Mouse (Mus musculus): Measurements from ENCODE around the gene Fbxo2. TPM values are rescaled to one million over a fixed set of nuclear protein-coding genes. Genes with fewer than 3 reads are reported as not detected.

Gene Fbxo2
- polyA plus RNA-seq, 2 experiments, result 4.2 to 4.3 TPM

- H3K27me3 ChIP-seq (ENCODE audit: control insufficient read depth, insufficient read depth, low read length), result no peaks in the 10 kb centered on the region
- no peak overlapping the region for H3K9ac ChIP-seq (ENCODE audit: low read depth, low read length, severe bottlenecking)
- no peak overlapping the region for H3K4me3 ChIP-seq (replicated peaks; ENCODE audit: low read length)
- WGBS, result 88% methylated on average over 5 of the region's 5 CpGs
- H3K4me2 ChIP-seq (replicated peaks; ENCODE audit: low read depth, low read length, severe bottlenecking), result no peak overlapping the region
- ATAC-seq (ENCODE audit: low FRiP score, low read depth), result no peak
- H3K36me3 ChIP-seq (ENCODE audit: control insufficient read depth, insufficient read depth, low read length), result peaks cover 24% of the 10 kb centered on the region
- H3K4me1 ChIP-seq (ENCODE audit: control insufficient read depth, insufficient read depth, low read length), result no peaks in the 10 kb centered on the region
- no peak for TF ChIP-seq POLR2A (IDR thresholded peaks at IDR 0.05; ENCODE audit: borderline replicate concordance, extremely low read depth, insufficient read depth, insufficient read length)
- no peak for DNase-seq (ENCODE audit: low spot score)
- no peaks in the 10 kb centered on the region for H3K9me3 ChIP-seq (ENCODE audit: control insufficient read depth, low read length)
- no peak overlapping the region for H3K27ac ChIP-seq (replicated peaks; ENCODE audit: low read depth, low read length)
Observed at GRCm38 (mm10) chr4:148143721-148144120, 16.7 kb upstream of the Fbxo2 start.

GRCm38 (mm10) chr4:148147714-148148113 is 12.7 kb upstream of the Fbxo2 start:
- peaks cover 24% of the 10 kb centered on the region for H3K36me3 ChIP-seq (ENCODE audit: control insufficient read depth, insufficient read depth, low read length)
- H3K27ac ChIP-seq (replicated peaks; ENCODE audit: low read depth, low read length), result no peak overlapping the region
- DNase-seq (ENCODE audit: low spot score), result no peak
- H3K9me3 ChIP-seq (ENCODE audit: control insufficient read depth, low read length), result no peaks in the 10 kb centered on the region
- no peak overlapping the region for H3K4me3 ChIP-seq (replicated peaks; ENCODE audit: low read length)
- no peak overlapping the region for H3K9ac ChIP-seq (ENCODE audit: low read depth, low read length, severe bottlenecking)
- ATAC-seq (ENCODE audit: low FRiP score, low read depth), result no peak
- no peak overlapping the region for H3K4me2 ChIP-seq (replicated peaks; ENCODE audit: low read depth, low read length, severe bottlenecking)
- WGBS, result 85% methylated on average over 2 of the region's 2 CpGs
- H3K4me1 ChIP-seq (ENCODE audit: control insufficient read depth, insufficient read depth, low read length), result peaks cover 16% of the 10 kb centered on the region; the same call in 1 of the 2 replicates
- TF ChIP-seq POLR2A (IDR thresholded peaks at IDR 0.05; ENCODE audit: borderline replicate concordance, extremely low read depth, insufficient read depth, insufficient read length), result no peak
- H3K27me3 ChIP-seq (ENCODE audit: control insufficient read depth, insufficient read depth, low read length), result no peaks in the 10 kb centered on the region

DNA sequence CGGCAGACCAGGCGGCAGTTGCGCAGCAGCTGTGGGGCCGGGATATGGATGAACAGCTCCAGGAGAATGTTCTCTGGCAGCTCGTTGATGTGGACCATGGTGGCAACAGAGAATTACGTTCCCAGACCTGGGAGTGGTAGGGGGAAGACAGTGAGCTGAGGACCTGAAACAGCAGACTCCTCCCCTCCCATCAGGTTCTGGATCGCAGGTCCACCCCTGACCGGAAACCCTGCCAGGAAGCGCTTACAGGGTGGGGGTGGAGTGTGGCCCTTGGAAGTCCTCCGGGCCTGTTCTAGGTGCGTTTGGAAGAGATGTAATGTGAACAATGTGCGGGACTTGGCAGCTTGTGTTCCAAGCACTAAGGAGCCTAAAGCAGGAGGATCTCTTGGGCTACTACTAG is 10.9 kb upstream of the Fbxo2 start:
- Histone ChIP-seq H3K4me1 (ENCODE audit: control insufficient read depth, insufficient read depth, low read length) (peaks cover 16% of the 10 kb centered on the region; the same call in 1 of the 2 replicates), H3K4me3 (replicated peaks; ENCODE audit: low read length) (no peak overlapping the region), H3K27ac (replicated peaks; ENCODE audit: low read depth, low read length) (no peak overlapping the region), H3K4me2 (replicated peaks; ENCODE audit: low read depth, low read length, severe bottlenecking) (no peak overlapping the region), H3K27me3 (ENCODE audit: control insufficient read depth, insufficient read depth, low read length) (no peaks in the 10 kb centered on the region), H3K36me3 (ENCODE audit: control insufficient read depth, insufficient read depth, low read length) (peaks cover 21% of the 10 kb centered on the region), H3K9ac (ENCODE audit: low read depth, low read length, severe bottlenecking) (no peak overlapping the region), H3K9me3 (ENCODE audit: control insufficient read depth, low read length) (no peaks in the 10 kb centered on the region)
- WGBS, result 47% methylated on average over 12 of the region's 12 CpGs
- TF ChIP-seq POLR2A (IDR thresholded peaks at IDR 0.05; ENCODE audit: borderline replicate concordance, extremely low read depth, insufficient read depth, insufficient read length), result no peak
- ATAC-seq (ENCODE audit: low FRiP score, low read depth) (no peak), DNase-seq (ENCODE audit: low spot score) (no peak)

DNA sequence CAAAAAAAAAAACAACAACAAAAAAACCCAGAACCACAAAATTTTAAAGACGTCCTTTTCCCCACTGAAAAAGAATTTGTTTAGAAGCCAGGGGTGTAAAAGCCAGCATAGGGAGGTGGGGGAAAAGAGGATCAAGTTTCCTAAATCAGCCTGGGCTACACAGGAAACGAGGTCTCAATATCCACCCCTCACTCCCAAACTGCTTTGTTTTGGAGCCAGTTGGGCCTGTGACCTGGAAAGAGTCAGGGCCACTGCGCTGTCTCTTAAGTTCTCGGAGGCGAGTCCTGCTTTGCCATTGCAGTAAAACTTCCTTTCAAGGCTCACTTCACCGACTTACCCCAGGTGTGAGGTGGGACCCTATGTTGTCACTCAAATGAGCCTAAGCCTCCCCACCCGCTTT is 10.2 kb upstream of the Fbxo2 start:
- DNase-seq (ENCODE audit: low spot score) (no peak), ATAC-seq (ENCODE audit: low FRiP score, low read depth) (no peak)
- peaks cover 17% of the 10 kb centered on the region for H3K36me3 ChIP-seq (ENCODE audit: control insufficient read depth, insufficient read depth, low read length)
- TF ChIP-seq POLR2A (IDR thresholded peaks at IDR 0.05; ENCODE audit: borderline replicate concordance, extremely low read depth, insufficient read depth, insufficient read length), result no peak
- no peaks in the 10 kb centered on the region for H3K9me3 ChIP-seq (ENCODE audit: control insufficient read depth, low read length)
- no peak overlapping the region for H3K4me3 ChIP-seq (replicated peaks; ENCODE audit: low read length)
- H3K4me1 ChIP-seq (ENCODE audit: control insufficient read depth, insufficient read depth, low read length), result peaks cover 16% of the 10 kb centered on the region; the same call in 1 of the 2 replicates
- no peak overlapping the region for H3K9ac ChIP-seq (ENCODE audit: low read depth, low read length, severe bottlenecking)
- H3K4me2 ChIP-seq (replicated peaks; ENCODE audit: low read depth, low read length, severe bottlenecking), result no peak overlapping the region
- no peaks in the 10 kb centered on the region for H3K27me3 ChIP-seq (ENCODE audit: control insufficient read depth, insufficient read depth, low read length)
- 32% methylated on average over 7 of the region's 7 CpGs for WGBS
- H3K27ac ChIP-seq (replicated peaks; ENCODE audit: low read depth, low read length), result no peak overlapping the region

DNA sequence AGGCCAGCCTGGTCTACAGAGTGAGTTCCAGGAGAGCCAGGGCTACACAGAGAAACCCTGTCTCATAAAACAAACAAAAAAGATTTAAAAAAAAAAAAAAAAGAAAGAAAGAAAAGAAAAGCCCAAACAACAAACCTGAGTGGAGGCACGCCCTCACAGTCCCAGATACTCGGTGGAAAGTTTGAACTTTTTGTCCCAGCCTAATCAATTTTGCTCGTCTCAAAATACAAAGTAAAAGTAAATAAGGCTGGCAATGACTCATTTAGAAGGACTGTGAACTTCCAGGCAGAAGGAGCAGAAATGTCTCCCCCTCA is 9.5 kb upstream of the Fbxo2 start:
- Histone ChIP-seq H3K9ac (ENCODE audit: low read depth, low read length, severe bottlenecking) (peak overlapping the region; percentile 73; the same call in 1 of the 2 replicates), H3K36me3 (ENCODE audit: control insufficient read depth, insufficient read depth, low read length) (peaks cover 19% of the 10 kb centered on the region), H3K4me1 (ENCODE audit: control insufficient read depth, insufficient read depth, low read length) (peaks cover 16% of the 10 kb centered on the region; the same call in 1 of the 2 replicates), H3K9me3 (ENCODE audit: control insufficient read depth, low read length) (no peaks in the 10 kb centered on the region), H3K4me2 (replicated peaks; ENCODE audit: low read depth, low read length, severe bottlenecking) (peak overlapping the region; percentile 99), H3K4me3 (replicated peaks; ENCODE audit: low read length) (peak overlapping the region; percentile 64), H3K27me3 (ENCODE audit: control insufficient read depth, insufficient read depth, low read length) (no peaks in the 10 kb centered on the region), H3K27ac (replicated peaks; ENCODE audit: low read depth, low read length) (no peak overlapping the region)
- ATAC-seq (ENCODE audit: low FRiP score, low read depth), result no peak
- TF ChIP-seq POLR2A (IDR thresholded peaks at IDR 0.05; ENCODE audit: borderline replicate concordance, extremely low read depth, insufficient read depth, insufficient read length), result no peak
- no peak for DNase-seq (ENCODE audit: low spot score)
- WGBS, result 53% methylated on average over 3 of the region's 3 CpGs
